Mouse (Mus musculus): ENCODE measurements around the gene Sh3pxd2a.

DNA sequence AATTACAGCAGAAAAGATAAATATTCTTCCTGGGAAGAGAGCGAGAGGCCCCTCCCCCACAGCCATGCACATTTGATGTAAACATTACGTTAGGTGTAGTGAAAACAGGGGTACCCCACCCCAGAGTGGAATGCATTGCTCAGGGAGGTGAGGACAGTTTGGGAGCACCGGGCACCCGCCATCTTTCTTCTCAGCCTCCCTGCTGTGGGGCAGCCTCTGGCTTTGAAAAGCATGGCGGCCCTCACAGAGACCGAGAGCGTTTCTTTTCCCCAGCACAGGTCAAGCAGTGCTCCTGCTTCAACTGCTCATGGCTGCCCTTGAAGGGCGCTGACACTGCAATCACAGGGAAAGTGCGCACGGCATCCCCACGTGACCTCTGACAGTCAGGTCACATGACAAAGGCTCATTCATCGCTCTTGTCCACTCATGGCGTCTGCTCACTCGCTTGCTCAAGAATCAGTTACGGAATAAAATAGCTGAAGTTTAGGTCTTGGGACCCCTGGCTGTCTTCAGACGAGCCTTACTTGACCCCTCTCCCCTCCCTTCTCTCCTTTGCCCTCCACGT is 177.2 kb downstream of the Sh3pxd2a start:
- no peak for TF ChIP-seq CTCF (conservative IDR thresholded peaks at IDR 0.05; ENCODE audit: low read length)
- TF ChIP-seq POU5F1 (IDR thresholded peaks at IDR 0.05; ENCODE audit: borderline replicate concordance, low read length) = no peak
